Mouse (Mus musculus): ENCODE measurements around the gene Prr23a2. TPM values are rescaled to one million over a fixed set of nuclear protein-coding genes. Genes with fewer than 3 reads are reported as not detected.
"Not testable (repeated sequence)": the region's sequence is repeated elsewhere in the genome, so short reads cannot be mapped to it uniquely, and the experiment has no call there.

Prr23a2 gene
- total RNA-seq (2021): not detected
- long read RNA-seq, experiment 1: 0 reads
- long read RNA-seq, experiment 2: 0 reads

- no peak for DNase-seq (ENCODE audit: low spot score)
These were observed at the start of gene Prr23a2 for GRCm38 (mm10) chr9:98856210-98856609. Prr23a2 (plus strand) TSS chr9:98856494.

- DNase-seq (ENCODE audit: low spot score): no peak
These were observed 48.7 kb upstream of the Prr23a2 start for GRCm38 (mm10) chr9:98807631-98808030.

GRCm38 (mm10) chr9:98809526-98809925 is 46.8 kb upstream of the Prr23a2 start:
- DNase-seq (ENCODE audit: low spot score): not testable (repeated sequence)

GRCm38 (mm10) chr9:98816066-98816465 is 40.2 kb upstream of the Prr23a2 start:
- DNase-seq (ENCODE audit: low spot score): no peak

GRCm38 (mm10) chr9:98817592-98817991 is 38.7 kb upstream of the Prr23a2 start:
- no peak for DNase-seq (ENCODE audit: low spot score)

- DNase-seq (ENCODE audit: low spot score): no peak
These were observed 37.3 kb upstream of the Prr23a2 start for GRCm38 (mm10) chr9:98818971-98819370.

- no peak for DNase-seq (ENCODE audit: low spot score)
These were observed 36.8 kb upstream of the Prr23a2 start for GRCm38 (mm10) chr9:98819481-98819880.

GRCm38 (mm10) chr9:98820461-98820860 is 35.8 kb upstream of the Prr23a2 start:
- no peak for DNase-seq (ENCODE audit: low spot score)

GRCm38 (mm10) chr9:98821067-98821466 is 35.2 kb upstream of the Prr23a2 start:
- no peak for DNase-seq (ENCODE audit: low spot score)

GRCm38 (mm10) chr9:98823805-98824204 is 32.5 kb upstream of the Prr23a2 start:
- no peak for DNase-seq (ENCODE audit: low spot score)

- no peak for DNase-seq (ENCODE audit: low spot score)
These were observed 26.8 kb upstream of the Prr23a2 start for GRCm38 (mm10) chr9:98829508-98829907.

- no peak for DNase-seq (ENCODE audit: low spot score)
These were observed 18.7 kb upstream of the Prr23a2 start for GRCm38 (mm10) chr9:98837537-98838074.

- no peak for DNase-seq (ENCODE audit: low spot score)
These were observed 14.2 kb upstream of the Prr23a2 start, which contains the start of gene Prr23a1 for GRCm38 (mm10) chr9:98842117-98842516. Prr23a1 (plus strand) TSS chr9:98842503.

GRCm38 (mm10) chr9:98863463-98863862 is 7.2 kb downstream of the Prr23a2 start:
- no peak for DNase-seq (ENCODE audit: low spot score)

- DNase-seq (ENCODE audit: low spot score): no peak
These were observed 8.3 kb downstream of the Prr23a2 start, which contains the start of gene Prr23a3 for GRCm38 (mm10) chr9:98864571-98864970. Prr23a3 (plus strand) TSS chr9:98864767.

GRCm38 (mm10) chr9:98901486-98901885 is 45.2 kb downstream of the Prr23a2 start:
- DNase-seq (ENCODE audit: low spot score): no peak

- DNase-seq (ENCODE audit: low spot score): no peak
These were observed 46.5 kb downstream of the Prr23a2 start, which contains the start of gene 7420426K07Rik for GRCm38 (mm10) chr9:98902819-98903218. 7420426K07Rik (plus strand) TSS chr9:98903119.

Other genes starting within 250 kb of the Prr23a2 start
- not detected for gene Prr23a1, start 14.0 kb upstream of the Prr23a2 start, total RNA-seq (2021)
- not detected for gene Prr23a3, start 8.3 kb downstream of the Prr23a2 start, total RNA-seq (2021)
- not detected for gene 7420426K07Rik, start 46.6 kb downstream of the Prr23a2 start, total RNA-seq (2021)
- under 1 TPM in 1 of 2 experiments, not detected in 1; 0.09 TPM for gene Foxl2, start 98.8 kb downstream of the Prr23a2 start, total RNA-seq (2021)
- gene Faim, start 129.9 kb downstream of the Prr23a2 start, total RNA-seq (2021): 1 to 10 TPM; 1.3 to 2.0 TPM
- gene Gm1123, start 179.2 kb downstream of the Prr23a2 start, total RNA-seq (2021): not detected

Data from gastrocnemius, adult 18-20 months (tissue).